Mouse (Mus musculus): ENCODE measurements around the gene Ovol3. TPM values are rescaled to one million over a fixed set of nuclear protein-coding genes. Genes with fewer than 3 reads are reported as not detected.

Gene Ovol3
- polyA plus RNA-seq, 1 experiment: not detected

- Histone ChIP-seq H3K79me2 (ENCODE audit: control insufficient read depth, insufficient read depth) (peaks cover 8% of the 10 kb centered on the region), H3K4me3 (no peak within 1 kb of the TSS), H3K4me2 (ENCODE audit: low read depth) (peak within 1 kb of the TSS; percentile 64), H3ac (ENCODE audit: control insufficient read depth, insufficient read length) (no peak within 1 kb of the TSS), H3K27me3 (ENCODE audit: control insufficient read depth, insufficient read depth, insufficient read length) (no peaks in the 10 kb centered on the region), H3K36me3 (ENCODE audit: control insufficient read depth, insufficient read depth) (no peaks in the 10 kb centered on the region)
- TF ChIP-seq MYOG (IDR thresholded peaks at IDR 0.05; ENCODE audit: control insufficient read depth in 1 of 3, insufficient read depth in 1 of 3, insufficient read length in 2 of 3, low read depth in 2 of 3) (peak in 1 of 3 experiments; percentile 7), CEBPB (IDR thresholded peaks at IDR 0.05; ENCODE audit: insufficient read depth, poor library complexity, severe bottlenecking) (no peak), MYOD1 (IDR thresholded peaks at IDR 0.05; ENCODE audit: control insufficient read depth in 1 of 3, insufficient read length in 2 of 3, low read depth in 2 of 3) (peak in 2 of 3 experiments; percentile 71 to 73)
Observed at GRCm38 (mm10) chr7:30198481-30198971, 37.0 kb downstream of the Ovol3 start, which contains the start of gene Capns1. Gene Capns1, minus strand, starts transcription at chr7:30198811.

- peaks cover 16% of the 10 kb centered on the region for H3K79me2 ChIP-seq (ENCODE audit: control insufficient read depth, insufficient read depth)
- TF ChIP-seq CEBPB (IDR thresholded peaks at IDR 0.05; ENCODE audit: insufficient read depth, poor library complexity, severe bottlenecking) (no peak), SRF (IDR thresholded peaks at IDR 0.05; ENCODE audit: control insufficient read depth, insufficient read length, low read depth) (no peak), MYOG (IDR thresholded peaks at IDR 0.05; ENCODE audit: control insufficient read depth in 1 of 3, insufficient read depth in 1 of 3, insufficient read length in 2 of 3, low read depth in 2 of 3) (no peak)
- no peak overlapping the region for H3ac ChIP-seq (ENCODE audit: control insufficient read depth, insufficient read length)
- H3K36me3 ChIP-seq (ENCODE audit: control insufficient read depth, insufficient read depth): no peaks in the 10 kb centered on the region
- no peak overlapping the region for H3K4me2 ChIP-seq (ENCODE audit: low read depth)
- H3K4me3 ChIP-seq: no peak overlapping the region
- H3K27me3 ChIP-seq (ENCODE audit: control insufficient read depth, insufficient read depth, insufficient read length): no peaks in the 10 kb centered on the region
Observed at GRCm38 (mm10) chr7:30197592-30198129, 37.9 kb downstream of the Ovol3 start.

- peaks cover 22% of the 10 kb centered on the region for H3K79me2 ChIP-seq (ENCODE audit: control insufficient read depth, insufficient read depth)
- peak overlapping the region; percentile 84 for H3K4me2 ChIP-seq (ENCODE audit: low read depth)
- no peak overlapping the region for H3ac ChIP-seq (ENCODE audit: control insufficient read depth, insufficient read length)
- H3K4me3 ChIP-seq: peak overlapping the region; percentile 83
- H3K36me3 ChIP-seq (ENCODE audit: control insufficient read depth, insufficient read depth): peaks cover 7% of the 10 kb centered on the region
- TF ChIP-seq USF1 (IDR thresholded peaks at IDR 0.05; ENCODE audit: low read depth) (no peak), REST (IDR thresholded peaks at IDR 0.05; ENCODE audit: insufficient read depth, insufficient read length) (no peak), TCF3 (IDR thresholded peaks at IDR 0.05; ENCODE audit: insufficient read length, low read depth) (no peak), POLR2AphosphoS2 (IDR thresholded peaks at IDR 0.05; ENCODE audit: insufficient read length, low read depth) (peak; percentile 42), MAX (IDR thresholded peaks at IDR 0.05; ENCODE audit: low read depth) (no peak), POLR2A (IDR thresholded peaks at IDR 0.05; ENCODE audit: insufficient read length, low read depth) (peak; percentile 19), MYOD1 (IDR thresholded peaks at IDR 0.05; ENCODE audit: control insufficient read depth in 1 of 3, insufficient read length in 2 of 3, low read depth in 2 of 3) (no peak), MYOG (IDR thresholded peaks at IDR 0.05; ENCODE audit: control insufficient read depth in 1 of 3, insufficient read depth in 1 of 3, insufficient read length in 2 of 3, low read depth in 2 of 3) (no peak), SRF (IDR thresholded peaks at IDR 0.05; ENCODE audit: control insufficient read depth, insufficient read length, low read depth) (no peak)
- no peaks in the 10 kb centered on the region for H3K27me3 ChIP-seq (ENCODE audit: control insufficient read depth, insufficient read depth, insufficient read length)
Observed at GRCm38 (mm10) chr7:30196171-30196570, 39.4 kb downstream of the Ovol3 start.

- H3K27me3 ChIP-seq (ENCODE audit: control insufficient read depth, insufficient read depth, insufficient read length): no peaks in the 10 kb centered on the region
- peak overlapping the region; percentile 83 for H3K4me3 ChIP-seq
- H3ac ChIP-seq (ENCODE audit: control insufficient read depth, insufficient read length): peak overlapping the region; percentile 30
- peak overlapping the region; percentile 84 for H3K4me2 ChIP-seq (ENCODE audit: low read depth)
- TF ChIP-seq E2F4 (IDR thresholded peaks at IDR 0.05; ENCODE audit: insufficient read depth) (no peak), SRF (IDR thresholded peaks at IDR 0.05; ENCODE audit: control insufficient read depth, insufficient read length, low read depth) (no peak), CEBPB (IDR thresholded peaks at IDR 0.05; ENCODE audit: insufficient read depth, poor library complexity, severe bottlenecking) (no peak), MAX (IDR thresholded peaks at IDR 0.05; ENCODE audit: low read depth) (no peak), POLR2A (IDR thresholded peaks at IDR 0.05; ENCODE audit: insufficient read length, low read depth) (no peak), TCF12 (IDR thresholded peaks at IDR 0.05; ENCODE audit: insufficient read depth, poor library complexity, severe bottlenecking) (no peak), REST (IDR thresholded peaks at IDR 0.05; ENCODE audit: insufficient read depth, insufficient read length) (no peak), TCF3 (IDR thresholded peaks at IDR 0.05; ENCODE audit: insufficient read length, low read depth) (no peak), USF1 (IDR thresholded peaks at IDR 0.05; ENCODE audit: low read depth) (no peak), MYOD1 (IDR thresholded peaks at IDR 0.05; ENCODE audit: control insufficient read depth in 1 of 3, insufficient read length in 2 of 3, low read depth in 2 of 3) (no peak), POLR2AphosphoS2 (IDR thresholded peaks at IDR 0.05; ENCODE audit: insufficient read length, low read depth) (no peak), MYOG (IDR thresholded peaks at IDR 0.05; ENCODE audit: control insufficient read depth in 1 of 3, insufficient read depth in 1 of 3, insufficient read length in 2 of 3, low read depth in 2 of 3) (no peak)
- peaks cover 22% of the 10 kb centered on the region for H3K79me2 ChIP-seq (ENCODE audit: control insufficient read depth, insufficient read depth)
- peaks cover 7% of the 10 kb centered on the region for H3K36me3 ChIP-seq (ENCODE audit: control insufficient read depth, insufficient read depth)
Observed at GRCm38 (mm10) chr7:30195461-30195860, 40.1 kb downstream of the Ovol3 start.

GRCm38 (mm10) chr7:30194884-30195283, 40.6 kb downstream of the Ovol3 start:
- Histone ChIP-seq H3K36me3 (ENCODE audit: control insufficient read depth, insufficient read depth) (peaks cover 7% of the 10 kb centered on the region), H3ac (ENCODE audit: control insufficient read depth, insufficient read length) (peak overlapping the region; percentile 30), H3K27me3 (ENCODE audit: control insufficient read depth, insufficient read depth, insufficient read length) (no peaks in the 10 kb centered on the region), H3K4me2 (ENCODE audit: low read depth) (peak overlapping the region; percentile 84), H3K79me2 (ENCODE audit: control insufficient read depth, insufficient read depth) (peaks cover 22% of the 10 kb centered on the region), H3K4me3 (peak overlapping the region; percentile 83)
- TF ChIP-seq E2F4 (IDR thresholded peaks at IDR 0.05; ENCODE audit: insufficient read depth) (peak; percentile 26), TCF3 (IDR thresholded peaks at IDR 0.05; ENCODE audit: insufficient read length, low read depth) (no peak), TCF12 (IDR thresholded peaks at IDR 0.05; ENCODE audit: insufficient read depth, poor library complexity, severe bottlenecking) (no peak), POLR2AphosphoS2 (IDR thresholded peaks at IDR 0.05; ENCODE audit: insufficient read length, low read depth) (peak; percentile 88), REST (IDR thresholded peaks at IDR 0.05; ENCODE audit: insufficient read depth, insufficient read length) (no peak), MYOG (IDR thresholded peaks at IDR 0.05; ENCODE audit: control insufficient read depth in 1 of 3, insufficient read depth in 1 of 3, insufficient read length in 2 of 3, low read depth in 2 of 3) (peak in 2 of 3 experiments; percentile 17 to 62), SRF (IDR thresholded peaks at IDR 0.05; ENCODE audit: control insufficient read depth, insufficient read length, low read depth) (peak; percentile 56), CEBPB (IDR thresholded peaks at IDR 0.05; ENCODE audit: insufficient read depth, poor library complexity, severe bottlenecking) (no peak), MAX (IDR thresholded peaks at IDR 0.05; ENCODE audit: low read depth) (no peak), POLR2A (IDR thresholded peaks at IDR 0.05; ENCODE audit: insufficient read length, low read depth) (peak; percentile 94), USF1 (IDR thresholded peaks at IDR 0.05; ENCODE audit: low read depth) (no peak), MYOD1 (IDR thresholded peaks at IDR 0.05; ENCODE audit: control insufficient read depth in 1 of 3, insufficient read length in 2 of 3, low read depth in 2 of 3) (peak in 2 of 3 experiments; percentile 15 to 44)
